Mouse (Mus musculus) stomach, embryonic 16.5 days (tissue): ENCODE results near the gene Znrf4. TPM values are rescaled to one million over a fixed set of nuclear protein-coding genes. Genes with fewer than 3 reads are reported as not detected.

Source experiments
- ATAC-seq: fragments of 200-750 bp; cut with Nextera tagmentation; 2 replicates; pipeline ENCODE4 v1.8.0; 2017; ENCODE audit warnings: moderate number of reproducible peaks, moderate TSS enrichment; ENCODE audit not compliant: insufficient read depth, low FRiP score
- H3K27ac ChIP-seq: fragments of 300-500 bp; sonication (generic); 2 replicates; pipeline ENCODE4 v1.5.1; 2014; ENCODE audit warnings: low read length
- H3K27me3 ChIP-seq: fragments of 300-500 bp; sonication (generic); 2 replicates; pipeline ENCODE4 v1.6.1; 2014; ENCODE audit warnings: low read length, control low read depth, mixed read lengths; ENCODE audit not compliant: control insufficient read depth, insufficient read depth
- H3K36me3 ChIP-seq: fragments of 300-500 bp; sonication (generic); 2 replicates; pipeline ENCODE4 v1.6.1; 2014; ENCODE audit warnings: low read length; ENCODE audit not compliant: control insufficient read depth, insufficient read depth
- H3K4me1 ChIP-seq: fragments of 300-500 bp; sonication (generic); 2 replicates; pipeline ENCODE4 v1.6.1; 2014; ENCODE audit warnings: low read length, control low read depth, mixed read lengths; ENCODE audit not compliant: control insufficient read depth, insufficient read depth
- H3K4me2 ChIP-seq: fragments of 300-500 bp; sonication (generic); 2 replicates; pipeline ENCODE4 v1.6.1; 2014; ENCODE audit warnings: low read depth, low read length, mixed read lengths
- H3K4me3 ChIP-seq: fragments of 300-500 bp; sonication (generic); replicated peaks from 2 replicates; pipeline ENCODE4 v1.5.1; 2014; ENCODE audit warnings: mild to moderate bottlenecking, low read length
- H3K9ac ChIP-seq: fragments of 300-500 bp; sonication (generic); 2 replicates; pipeline ENCODE4 v1.6.1; 2014; ENCODE audit warnings: low read length
- H3K9me3 ChIP-seq: fragments of 300-500 bp; sonication (generic); replicated peaks from 2 replicates; pipeline ENCODE4 v1.6.1; 2016; ENCODE audit warnings: low read length, control low read depth; ENCODE audit not compliant: control insufficient read depth
- WGBS: fragments of 180-500 bp; shearing (Covaris S2); extraction: QIAGEN DNeasy Blood & Tissue Kit; methylation state at CpG from one replicate; pipeline ENCODE4 v1.1.7; 2014; 5-methylcytosine and 5-hydroxymethylcytosine counted together
- polyA plus RNA-seq: library from polyadenylated mRNA; unstranded; fragments of >200 nt; fragmentation: Nextera tagmentation; extraction: Ambion mirVana; gene quantifications from 2 replicates; pipeline ENCODE4 v1.2.1, GENCODE M21; 2015

Znrf4 gene
- polyA plus RNA-seq, 1 experiment from 2014 or later = not detected

DNA sequence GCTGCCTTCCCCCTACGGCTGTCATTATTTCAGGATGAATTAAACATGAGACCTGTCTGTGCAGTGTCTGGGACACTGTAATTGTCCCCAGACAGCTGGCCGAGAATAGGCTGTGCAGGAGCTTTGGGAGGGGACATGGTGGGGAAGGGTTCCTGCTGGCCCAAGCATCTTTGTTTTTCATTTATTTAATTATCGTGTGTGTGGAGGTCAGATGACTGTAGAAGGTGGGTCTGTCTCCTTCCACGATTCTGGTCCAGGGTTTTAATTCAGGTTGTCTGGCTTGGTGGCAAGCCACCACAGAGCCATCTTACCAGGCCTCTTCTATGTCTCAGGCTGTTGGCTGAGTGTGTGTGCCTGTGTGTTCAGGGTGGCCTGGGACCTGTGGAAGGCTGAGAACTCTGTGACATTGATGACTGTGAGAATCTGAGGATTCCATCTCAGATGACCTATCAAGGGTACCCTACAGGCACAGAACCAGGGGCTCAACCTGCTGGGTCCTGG, 36.4 kb upstream of the Znrf4 start:
- Histone ChIP-seq H3K4me3 (no peak overlapping the region), H3K36me3 (no peaks in the 10 kb centered on the region), H3K4me1 (peaks cover 5% of the 10 kb centered on the region; the same call in 1 of the 2 replicates), H3K9me3 (no peaks in the 10 kb centered on the region), H3K9ac (no peak overlapping the region), H3K27me3 (no peaks in the 10 kb centered on the region), H3K27ac (no peak overlapping the region), H3K4me2 (no peak overlapping the region)
- no peak for ATAC-seq
- WGBS = 67% methylated on average over 4 of the region's 4 CpGs

- ATAC-seq = no peak
- no peak overlapping the region for H3K4me3 ChIP-seq
Observed at GRCm38 (mm10) chr17:56547846-56548604, 35.8 kb upstream of the Znrf4 start.

GRCm38 (mm10) chr17:56547116-56547845, 35.0 kb upstream of the Znrf4 start:
- Histone ChIP-seq H3K9me3 (no peaks in the 10 kb centered on the region), H3K9ac (no peak overlapping the region), H3K36me3 (no peaks in the 10 kb centered on the region), H3K4me2 (no peak overlapping the region), H3K27ac (no peak overlapping the region), H3K4me1 (peaks cover 5% of the 10 kb centered on the region; the same call in 1 of the 2 replicates), H3K27me3 (no peaks in the 10 kb centered on the region), H3K4me3 (no peak overlapping the region)
- ATAC-seq = no peak
- WGBS = 71% methylated on average over 17 of the region's 17 CpGs

More at GRCm38 (mm10) chr17:56547846-56548604, 35.8 kb upstream of the Znrf4 start:
- H3K27me3 ChIP-seq = no peaks in the 10 kb centered on the region
- WGBS = 70% methylated on average over 9 of the region's 9 CpGs
- no peaks in the 10 kb centered on the region for H3K9me3 ChIP-seq
- H3K27ac ChIP-seq = no peak overlapping the region
- H3K4me2 ChIP-seq = no peak overlapping the region
- no peak overlapping the region for H3K9ac ChIP-seq
- no peaks in the 10 kb centered on the region for H3K36me3 ChIP-seq
- H3K4me1 ChIP-seq = peaks cover 5% of the 10 kb centered on the region; the same call in 1 of the 2 replicates

GRCm38 (mm10) chr17:56546576-56546975, 34.3 kb upstream of the Znrf4 start:
- H3K27ac ChIP-seq = no peak overlapping the region
- no peak overlapping the region for H3K4me2 ChIP-seq
- 77% methylated on average over 5 of the region's 5 CpGs for WGBS
- no peaks in the 10 kb centered on the region for H3K9me3 ChIP-seq
- H3K27me3 ChIP-seq = no peaks in the 10 kb centered on the region
- H3K9ac ChIP-seq = no peak overlapping the region
- no peak overlapping the region for H3K4me3 ChIP-seq
- no peak for ATAC-seq
- H3K36me3 ChIP-seq = no peaks in the 10 kb centered on the region
- H3K4me1 ChIP-seq = peaks cover 5% of the 10 kb centered on the region; the same call in 1 of the 2 replicates

GRCm38 (mm10) chr17:56545945-56546344, 33.7 kb upstream of the Znrf4 start:
- H3K27ac ChIP-seq = no peak overlapping the region
- ATAC-seq = no peak
- H3K9ac ChIP-seq = no peak overlapping the region
- H3K4me1 ChIP-seq = peaks cover 2% of the 10 kb centered on the region; the same call in 1 of the 2 replicates
- H3K27me3 ChIP-seq = no peaks in the 10 kb centered on the region
- no peaks in the 10 kb centered on the region for H3K9me3 ChIP-seq
- H3K4me3 ChIP-seq = no peak overlapping the region
- no peak overlapping the region for H3K4me2 ChIP-seq
- no peaks in the 10 kb centered on the region for H3K36me3 ChIP-seq
- 74% methylated on average over 1 of the region's 1 CpGs for WGBS

DNA sequence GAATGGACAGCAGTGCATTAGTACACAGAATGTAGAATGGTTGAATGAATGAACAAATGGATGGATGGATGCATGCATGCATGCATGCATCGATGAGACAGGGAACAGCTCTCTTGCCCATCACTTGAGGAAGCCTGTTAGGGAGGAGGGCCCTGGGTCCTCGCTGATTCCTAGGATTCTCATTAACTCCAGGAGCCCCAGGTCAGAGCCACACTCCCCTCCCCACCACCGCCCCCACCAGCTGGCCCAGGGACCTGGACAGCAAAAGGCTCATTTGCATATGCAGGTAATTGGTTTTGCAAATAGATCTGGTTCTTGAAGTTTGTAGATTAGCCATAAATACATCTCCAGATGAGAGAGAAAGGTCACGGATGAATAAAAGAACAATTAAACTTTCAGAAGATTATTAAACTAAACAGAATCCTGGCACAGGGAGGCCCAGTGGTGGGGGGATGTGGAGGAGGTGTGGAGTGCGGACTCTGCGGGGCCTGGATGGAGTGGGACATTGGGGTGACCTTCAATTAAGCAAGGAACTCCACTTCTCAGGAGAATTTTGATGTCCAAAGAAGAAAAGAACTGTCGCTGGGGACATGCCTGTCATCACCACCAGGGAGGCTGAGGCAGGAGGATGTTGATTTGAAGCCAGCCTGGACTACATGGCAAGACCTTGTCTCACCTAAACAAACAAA, 32.6 kb upstream of the Znrf4 start:
- Histone ChIP-seq H3K9me3 (no peaks in the 10 kb centered on the region), H3K36me3 (no peaks in the 10 kb centered on the region), H3K4me2 (no peak overlapping the region), H3K4me1 (no peaks in the 10 kb centered on the region; the same call in 1 of the 2 replicates), H3K27ac (no peak overlapping the region), H3K9ac (no peak overlapping the region), H3K4me3 (no peak overlapping the region), H3K27me3 (no peaks in the 10 kb centered on the region)
- no peak for ATAC-seq
- 73% methylated on average over 7 of the region's 7 CpGs for WGBS

- no peaks in the 10 kb centered on the region for H3K36me3 ChIP-seq
- H3K4me1 ChIP-seq = no peaks in the 10 kb centered on the region; the same call in 1 of the 2 replicates
- 85% methylated on average over 3 of the region's 3 CpGs for WGBS
- H3K27me3 ChIP-seq = no peaks in the 10 kb centered on the region
- no peak overlapping the region for H3K27ac ChIP-seq
- no peak overlapping the region for H3K4me3 ChIP-seq
- no peaks in the 10 kb centered on the region for H3K9me3 ChIP-seq
- no peak overlapping the region for H3K9ac ChIP-seq
- no peak for ATAC-seq
- no peak overlapping the region for H3K4me2 ChIP-seq
Observed at GRCm38 (mm10) chr17:56543684-56544224, 31.5 kb upstream of the Znrf4 start.

DNA sequence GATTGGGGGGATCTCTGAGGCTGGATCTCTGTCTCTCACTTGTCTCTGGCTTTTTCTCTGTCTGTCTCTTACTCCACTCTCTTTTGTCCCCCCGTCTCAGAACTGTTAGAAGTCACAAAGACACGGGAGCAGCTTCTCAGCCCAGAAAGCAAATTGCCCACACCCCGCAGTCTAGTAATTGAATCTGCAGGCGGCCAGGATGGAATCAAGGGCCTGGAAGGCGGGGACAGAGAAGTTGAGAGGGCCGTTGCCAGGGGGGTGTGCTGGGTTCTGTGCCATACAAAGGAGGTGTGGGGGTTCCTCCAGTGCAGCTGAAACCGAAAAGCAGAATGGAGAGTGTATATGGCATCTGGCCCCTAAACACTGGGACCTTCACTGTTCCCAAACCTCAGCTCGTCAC, 30.5 kb upstream of the Znrf4 start:
- Histone ChIP-seq H3K9ac (no peak overlapping the region), H3K9me3 (no peaks in the 10 kb centered on the region), H3K27me3 (no peaks in the 10 kb centered on the region), H3K4me3 (no peak overlapping the region), H3K4me2 (no peak overlapping the region), H3K4me1 (no peaks in the 10 kb centered on the region; the same call in 1 of the 2 replicates), H3K36me3 (no peaks in the 10 kb centered on the region), H3K27ac (no peak overlapping the region)
- WGBS = 54% methylated on average over 8 of the region's 8 CpGs
- no peak for ATAC-seq
